Mouse (Mus musculus): ENCODE data around the gene Ackr3. TPM values are rescaled to one million over a fixed set of nuclear protein-coding genes. Genes with fewer than 3 reads are reported as not detected.

Ackr3 gene
- total RNA-seq, 2 experiments from 2014 or later, result not detected

GRCm38 (mm10) chr1:90250419-90250818, 46.6 kb downstream of the Ackr3 start:
- no peak for ATAC-seq (ENCODE audit: poor library complexity, severe bottlenecking)

- no peak for ATAC-seq (ENCODE audit: poor library complexity, severe bottlenecking)
Observed at GRCm38 (mm10) chr1:90251156-90251555, 47.4 kb downstream of the Ackr3 start.

GRCm38 (mm10) chr1:90253465-90253864, 49.7 kb downstream of the Ackr3 start:
- no peak for ATAC-seq (ENCODE audit: poor library complexity, severe bottlenecking)

GRCm38 (mm10) chr1:90258253-90258887, 54.6 kb downstream of the Ackr3 start:
- ATAC-seq (ENCODE audit: poor library complexity, severe bottlenecking), result no peak

- no peak for ATAC-seq (ENCODE audit: poor library complexity, severe bottlenecking)
Observed at GRCm38 (mm10) chr1:90260704-90261581, 57.2 kb downstream of the Ackr3 start.

GRCm38 (mm10) chr1:90262380-90262779, 58.6 kb downstream of the Ackr3 start:
- no peak for ATAC-seq (ENCODE audit: poor library complexity, severe bottlenecking)

Other genes with a start within 250 kb of the Ackr3 start
- gene Asb18, start 189.3 kb upstream of the Ackr3 start, total RNA-seq (2015), result not detected in 2 replicates
- not detected in 2 replicates for gene Asb18, start 189.3 kb upstream of the Ackr3 start, total RNA-seq (2017)
- not detected in 2 replicates for gene Iqca, start 50.6 kb upstream of the Ackr3 start, total RNA-seq (2015)
- gene Iqca, start 50.6 kb upstream of the Ackr3 start, total RNA-seq (2017), result not detected in 2 replicates